Mouse (Mus musculus) left cerebral cortex, adult 2 months (tissue): ENCODE measurements around the gene Tcf7. TPM values are rescaled to one million over a fixed set of nuclear protein-coding genes. Genes with fewer than 3 reads are reported as not detected.
A peak's percentile ranks its signal among the peaks of the same experiment; 100 is the strongest.

Source experiments
- DNase-seq, 2 experiments: peaks; one replicate each; pipeline ENCODE4 v3.0.0; 2021 to 2022; ENCODE audit warnings: low spot score in 2 of 2, mixed read lengths in 1 of 2; ENCODE audit errors: extremely low spot score in 1 of 2
- H3K27ac ChIP-seq: fragments of 200-600 bp; 2 replicates; pipeline ENCODE4 v1.8.1; 2022
- H3K4me3 ChIP-seq: fragments of 200-600 bp; 2 replicates; pipeline ENCODE4 v1.8.1; 2022
- CTCF ChIP-seq: fragments of 200-600 bp; IDR thresholded peaks from 2 replicates; pipeline ENCODE4 v1.8.1; 2022; ENCODE audit warnings: antibody characterized with exemption, mild to moderate bottlenecking, moderate library complexity
- intact Hi-C: fragments of 180-260 bp; cut with DNase I; formaldehyde crosslinking; loops from one replicate; pipeline ENCODE4 v1.15.1; 2025
- total RNA-seq, 2 experiments: library from RNA; stranded (reverse); gene quantifications; 2 replicates each; pipeline ENCODE4 v1.2.3; 2021

Tcf7 gene
- total RNA-seq, 2 experiments from 2014 or later, result 3.8 to 5.0 TPM

DNA sequence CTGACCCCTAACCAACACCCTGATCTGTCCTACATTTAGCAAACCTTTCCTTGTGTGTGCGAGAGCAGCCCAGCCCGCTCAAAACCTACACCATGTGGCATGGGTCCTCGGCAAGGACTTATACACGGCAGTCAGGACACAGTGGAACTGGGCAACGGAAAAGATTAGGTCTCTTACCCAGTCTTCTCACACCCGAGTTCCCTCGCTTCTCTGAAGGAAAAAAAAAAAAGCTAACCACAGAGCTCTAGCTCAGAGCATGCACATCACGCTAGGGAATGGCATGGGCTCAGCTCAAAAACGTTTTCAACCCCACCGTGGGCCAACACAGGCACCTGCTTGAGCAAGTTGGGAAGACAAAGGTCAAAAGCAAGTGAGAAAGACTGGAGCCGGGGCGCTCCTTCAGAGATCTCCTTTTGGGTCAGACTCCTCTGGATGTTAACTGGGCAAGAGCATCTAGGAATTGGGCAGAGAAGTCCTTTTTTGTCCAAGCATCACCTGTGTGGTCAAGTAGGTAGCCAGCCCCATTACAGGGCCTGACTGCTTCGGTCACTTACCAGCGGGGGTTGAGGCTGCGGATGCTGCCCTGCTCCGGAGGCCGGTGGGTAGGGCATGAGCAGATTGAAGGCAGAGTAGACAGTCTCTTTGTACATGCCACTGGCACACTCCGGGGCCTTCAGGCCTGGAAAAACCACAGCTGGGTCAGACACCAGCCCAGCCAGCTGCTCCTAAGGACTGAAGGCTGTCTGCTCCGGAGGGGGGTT, 1.1 kb downstream of the Tcf7 start:
- intact Hi-C loops, result no loop called here
- Histone ChIP-seq H3K4me3 (peak overlapping the region; percentile 58; the same call in 1 of the 2 replicates), H3K27ac (no peak overlapping the region)
- no peak for TF ChIP-seq CTCF
- no peak for DNase-seq

DNA sequence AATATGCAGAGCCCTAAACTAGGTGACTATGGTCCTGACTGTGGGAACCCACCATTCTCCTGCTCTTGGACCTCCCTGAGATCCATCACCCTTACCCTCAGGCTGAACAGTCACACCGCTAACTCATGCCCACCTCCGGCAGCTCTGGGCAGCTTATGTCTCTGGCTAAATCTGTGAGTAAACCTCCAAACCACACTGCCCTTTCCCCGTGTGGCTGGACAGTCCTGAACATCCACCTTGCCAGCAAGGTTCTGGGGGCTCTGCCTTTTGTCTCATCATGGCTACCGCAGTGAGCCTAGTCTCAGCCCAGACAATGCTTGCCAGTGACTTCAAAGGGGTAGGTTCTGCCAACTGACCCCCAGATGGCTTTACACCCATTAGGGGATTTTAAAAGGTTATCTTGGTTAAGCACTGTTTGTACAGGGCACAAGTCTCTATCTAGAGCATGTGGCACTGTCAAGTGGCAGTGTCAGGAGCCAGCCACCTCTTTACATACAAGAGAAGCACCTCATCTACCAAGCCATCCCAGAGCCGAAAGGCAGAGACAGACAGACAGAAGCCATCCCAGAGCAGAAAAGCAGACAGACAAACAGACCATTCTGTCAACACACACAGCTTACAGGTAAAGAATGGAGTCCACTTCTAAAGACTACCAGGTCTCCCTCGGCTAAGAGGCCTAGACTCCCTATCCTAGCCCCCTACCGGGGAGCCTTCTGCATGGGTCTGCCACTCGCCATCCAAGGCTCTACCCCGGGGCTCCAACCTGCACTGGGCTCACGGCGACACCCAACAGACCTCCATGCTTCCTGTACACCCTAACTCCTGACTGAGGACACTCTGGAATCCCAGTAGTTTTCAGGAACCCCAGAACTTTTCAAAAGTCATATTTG, 2.0 kb downstream of the Tcf7 start:
- no peak for DNase-seq
- TF ChIP-seq CTCF, result no peak
- Histone ChIP-seq H3K27ac (no peak overlapping the region), H3K4me3 (no peak overlapping the region)
- intact Hi-C loops, result no loop called here

DNA sequence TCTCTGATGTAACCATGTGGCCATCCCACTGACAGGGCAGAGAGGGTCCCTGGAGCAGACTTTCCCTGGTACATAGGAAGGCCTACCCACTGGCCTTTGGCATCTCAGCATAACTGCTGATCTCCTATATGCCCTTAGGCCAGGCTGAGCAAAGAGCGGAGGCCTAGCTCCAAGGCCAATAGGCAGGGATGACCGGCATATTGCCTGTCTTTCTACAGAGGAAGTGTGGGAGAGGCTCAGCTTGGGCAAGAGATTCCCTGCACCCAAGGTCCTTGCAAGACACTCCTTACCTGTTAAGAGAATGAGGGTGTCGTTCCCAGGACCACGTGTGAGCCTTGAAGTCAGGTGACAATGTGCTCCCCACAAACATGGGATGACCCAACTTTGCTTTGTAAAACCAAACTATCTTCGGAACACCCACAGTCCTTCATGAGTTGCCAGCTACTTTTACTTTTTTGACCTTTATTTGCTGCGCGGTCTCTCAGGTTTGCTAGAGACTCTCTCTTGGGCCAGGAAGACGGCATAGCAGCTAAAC, 3.1 kb downstream of the Tcf7 start:
- Histone ChIP-seq H3K4me3 (no peak overlapping the region), H3K27ac (no peak overlapping the region)
- no peak for TF ChIP-seq CTCF
- no peak for DNase-seq
- intact Hi-C loops, result no loop called here

DNA sequence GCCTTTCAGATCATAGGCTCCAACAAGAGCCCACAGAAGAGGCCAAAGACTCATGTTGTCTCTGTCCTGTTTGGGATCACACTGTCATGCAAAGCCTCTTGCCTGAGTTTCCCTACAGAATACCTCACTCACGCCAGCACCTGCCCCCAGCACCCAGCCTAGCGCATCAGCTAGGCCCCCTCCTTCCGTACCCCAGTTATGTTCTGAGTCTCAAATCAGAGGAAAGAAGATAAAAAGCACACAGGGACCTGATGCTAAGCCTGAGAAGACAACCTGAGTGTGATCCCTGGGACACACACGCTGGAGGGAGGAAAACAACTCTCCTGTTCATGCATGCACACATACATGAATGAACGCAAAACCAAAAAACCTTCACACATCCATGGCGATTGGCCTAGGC, 3.8 kb downstream of the Tcf7 start:
- no peak for TF ChIP-seq CTCF
- no peak for DNase-seq
- intact Hi-C loops, result no loop called here
- H3K4me3 ChIP-seq, result no peak overlapping the region
- H3K27ac ChIP-seq, result no peak overlapping the region

DNA sequence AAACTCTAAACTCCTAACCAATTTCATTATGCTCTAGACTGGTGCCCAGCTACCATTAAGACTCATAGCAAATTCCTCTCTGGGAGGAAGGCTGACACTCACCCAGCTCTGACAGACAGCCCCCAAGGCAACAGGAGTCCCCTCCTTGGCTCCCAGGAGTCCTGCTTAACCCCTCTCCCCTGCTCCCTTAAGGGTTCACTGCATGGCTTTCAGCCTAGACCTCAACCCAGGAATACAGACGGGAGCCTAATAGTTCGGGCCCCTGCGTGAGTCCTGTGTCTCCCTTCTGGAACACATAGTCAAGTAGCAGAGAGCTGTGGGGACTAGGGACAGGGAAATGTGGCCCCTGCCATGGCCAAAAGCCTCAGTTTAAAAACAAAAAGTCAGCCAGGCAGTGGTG, 4.7 kb downstream of the Tcf7 start:
- DNase-seq, result no peak
- intact Hi-C loops, result no loop called here
- TF ChIP-seq CTCF, result no peak

DNA sequence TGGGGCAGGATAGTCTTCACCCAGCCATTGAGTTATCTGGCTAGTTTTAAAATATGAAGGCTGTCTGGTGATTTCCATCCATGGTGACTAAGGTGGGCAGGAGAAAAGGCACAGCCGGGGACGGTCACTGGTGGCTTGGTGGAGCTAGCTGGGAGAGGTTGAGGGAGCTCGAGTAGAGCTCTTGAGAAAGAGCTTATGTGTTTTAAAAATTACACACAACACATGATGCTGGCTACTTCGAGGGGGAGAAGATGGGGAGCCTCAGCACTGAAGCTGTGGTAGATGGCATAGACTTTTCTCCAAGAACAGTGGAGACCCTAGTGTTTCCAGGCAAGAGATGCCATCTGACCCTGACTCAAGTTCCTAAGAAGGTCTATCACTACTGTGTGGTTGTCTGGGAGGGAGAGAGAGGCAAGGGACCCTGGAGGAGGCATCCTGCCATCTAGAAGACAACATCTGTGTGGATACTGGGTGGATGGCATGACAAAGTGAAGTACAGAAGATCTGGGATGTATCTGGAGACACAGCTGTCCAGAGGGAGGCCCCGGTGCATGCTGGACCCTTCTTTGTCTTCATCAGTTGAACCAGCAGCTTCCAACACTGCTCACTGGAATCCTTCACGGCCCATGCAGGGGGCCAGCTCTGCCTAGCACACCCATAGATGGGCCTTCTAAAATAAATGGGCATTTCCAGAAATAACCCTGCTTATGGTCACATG, 5.2 kb downstream of the Tcf7 start:
- no peak for TF ChIP-seq CTCF
- no peak for DNase-seq
- H3K4me3 ChIP-seq, result no peak overlapping the region
- H3K27ac ChIP-seq, result no peak overlapping the region
- intact Hi-C loops, result no loop called here

More for the DNA sequence above, 4.7 kb downstream of the Tcf7 start:
- Histone ChIP-seq H3K4me3 (no peak overlapping the region), H3K27ac (no peak overlapping the region)

DNA sequence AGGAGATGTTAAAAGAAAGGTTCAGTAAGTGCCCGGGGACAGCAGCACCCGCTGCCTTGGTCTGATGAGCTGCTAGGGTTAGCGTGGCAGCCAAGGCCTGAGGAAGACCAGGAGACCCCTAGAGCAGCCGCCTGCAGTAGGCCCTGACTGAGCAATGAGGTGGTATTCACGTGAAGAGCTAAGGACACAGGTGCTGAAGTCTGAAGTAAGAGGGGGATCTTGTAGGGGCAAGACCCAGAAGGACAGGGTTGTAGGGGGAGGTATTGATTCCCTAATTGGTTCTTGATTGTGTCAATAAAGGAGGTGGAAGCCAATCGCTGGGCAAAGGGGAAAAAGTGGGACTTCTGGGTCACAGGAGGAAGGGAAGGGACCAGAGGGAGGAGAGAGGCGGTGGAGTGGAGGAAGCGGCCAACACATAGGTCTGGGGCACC, 5.8 kb downstream of the Tcf7 start:
- intact Hi-C loops, result no loop called here
- no peak for TF ChIP-seq CTCF
- H3K4me3 ChIP-seq, result no peak overlapping the region
- DNase-seq, result no peak
- no peak overlapping the region for H3K27ac ChIP-seq

DNA sequence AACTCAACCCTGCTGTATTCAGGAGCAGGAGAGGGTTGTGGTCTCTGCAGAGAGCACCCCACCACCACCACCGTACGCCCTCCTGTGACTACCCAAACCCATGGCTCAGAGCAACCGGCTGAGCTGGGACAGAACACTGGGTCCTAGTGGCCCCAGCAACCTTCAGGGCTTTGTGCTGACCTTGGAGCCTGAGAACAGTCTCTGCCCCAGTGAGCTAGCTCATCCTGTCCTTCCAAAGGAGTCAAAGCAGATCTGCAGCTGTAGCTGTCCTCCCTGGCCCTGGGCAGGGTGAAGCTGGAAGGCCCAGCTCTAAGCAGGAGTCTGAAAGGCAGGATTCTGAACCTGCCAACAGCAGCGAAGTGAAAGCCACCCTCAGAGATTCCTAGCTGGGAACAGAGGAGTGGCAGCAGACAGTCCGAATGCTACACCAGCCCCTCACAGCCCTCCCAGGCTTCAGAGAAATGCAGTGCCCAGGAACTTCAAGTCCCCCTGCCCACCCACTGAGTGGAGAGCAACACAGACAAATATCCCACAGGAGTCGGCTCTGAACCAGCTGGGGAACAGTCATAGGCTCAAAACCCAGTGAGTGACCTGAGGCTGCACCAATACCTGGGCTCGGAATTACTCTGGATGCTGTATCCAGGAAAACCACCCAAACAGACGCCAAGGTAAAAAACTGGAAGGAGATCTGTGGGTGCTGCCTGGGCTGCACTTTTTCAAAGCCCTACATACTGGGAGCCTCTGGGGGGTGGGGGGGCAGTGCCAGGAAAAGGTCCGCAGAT, 6.8 kb downstream of the Tcf7 start:
- intact Hi-C loops, result no loop called here
- DNase-seq, result no peak
- TF ChIP-seq CTCF, result no peak

DNA sequence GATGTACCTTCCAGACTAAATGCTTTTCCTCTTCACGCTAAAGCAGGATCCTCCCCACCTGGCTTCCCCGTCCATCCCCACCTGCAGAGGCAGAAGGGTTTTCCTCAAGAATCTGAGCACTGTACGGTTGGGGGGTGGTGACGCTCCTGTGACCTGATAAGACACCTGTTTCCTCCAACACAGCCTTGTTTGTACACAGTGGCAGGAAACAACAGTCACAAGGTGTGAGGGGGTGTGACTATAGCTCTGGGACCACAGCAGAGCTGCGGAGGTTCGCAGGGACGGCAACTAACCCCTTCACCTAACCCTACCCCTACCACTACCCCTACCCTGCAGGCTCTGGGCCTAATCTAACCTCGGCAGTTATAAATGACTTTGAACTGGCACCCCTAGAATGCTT, 7.4 kb downstream of the Tcf7 start:
- intact Hi-C loops, result no loop called here
- Histone ChIP-seq H3K4me3 (no peak overlapping the region), H3K27ac (no peak overlapping the region)
- DNase-seq, result no peak
- no peak for TF ChIP-seq CTCF

More for the DNA sequence above, 6.8 kb downstream of the Tcf7 start:
- Histone ChIP-seq H3K27ac (no peak overlapping the region), H3K4me3 (no peak overlapping the region)

DNA sequence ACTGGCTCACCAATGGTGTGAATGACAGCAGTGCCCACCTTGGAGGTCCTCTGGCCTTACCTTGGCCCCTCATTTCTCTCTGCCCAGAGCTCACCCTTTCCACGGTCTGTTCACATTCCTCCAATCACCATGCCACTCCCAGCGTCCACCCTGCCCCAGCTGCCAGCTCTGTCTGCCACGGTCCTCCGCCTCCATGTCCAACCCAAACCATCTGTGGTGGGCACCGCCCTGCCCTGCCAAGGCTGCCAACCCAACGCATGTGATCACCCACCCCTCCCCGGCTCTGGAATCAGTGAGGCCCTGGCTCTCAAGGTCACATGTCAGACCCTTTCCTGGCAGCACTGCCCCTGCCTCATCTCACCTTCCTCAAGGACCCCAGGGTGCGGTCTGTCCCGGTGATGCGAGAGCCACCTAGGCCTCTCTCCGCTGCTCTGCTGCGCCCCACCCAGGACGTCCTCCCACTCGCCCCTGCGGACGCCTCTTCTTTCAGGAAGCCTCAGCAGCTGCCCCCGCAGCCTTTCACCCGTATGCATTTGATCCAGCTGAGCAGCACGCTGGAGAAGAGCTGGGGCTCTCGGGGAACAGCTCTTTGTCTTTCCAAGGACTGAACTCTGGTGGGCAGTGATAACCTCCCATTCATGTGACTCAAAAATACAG, 8.2 kb downstream of the Tcf7 start:
- no peak for DNase-seq
- Histone ChIP-seq H3K4me3 (no peak overlapping the region), H3K27ac (no peak overlapping the region)
- TF ChIP-seq CTCF, result no peak
- intact Hi-C loops, result no loop called here

DNA sequence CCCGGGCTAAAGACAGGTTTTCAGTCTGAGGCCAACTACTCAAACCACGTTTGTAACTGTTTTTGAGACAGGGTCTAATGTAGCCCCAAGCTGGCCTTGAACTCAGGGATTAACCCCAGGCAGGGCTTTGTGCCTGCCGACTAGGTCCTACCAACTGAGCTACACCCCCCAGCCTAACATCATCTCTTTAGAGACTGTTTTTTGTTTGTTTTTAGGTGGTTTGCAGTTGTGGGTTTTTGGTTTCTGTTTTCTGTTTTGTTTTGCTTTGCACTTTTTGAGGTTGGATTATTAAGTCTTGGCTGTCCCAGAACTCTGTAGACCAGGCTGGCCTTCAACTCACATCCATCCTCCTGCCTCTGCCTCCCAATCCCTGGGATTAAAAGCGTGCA, 8.9 kb downstream of the Tcf7 start:
- Histone ChIP-seq H3K4me3 (no peak overlapping the region), H3K27ac (no peak overlapping the region)
- no peak for DNase-seq
- intact Hi-C loops, result no loop called here
- no peak for TF ChIP-seq CTCF
